Mouse (Mus musculus): ENCODE measurements around the gene Cxcl17.
"Not testable (repeated sequence)": the region's sequence is repeated elsewhere in the genome, so short reads cannot be mapped to it uniquely, and the experiment has no call there.

Gene Cxcl17

DNA sequence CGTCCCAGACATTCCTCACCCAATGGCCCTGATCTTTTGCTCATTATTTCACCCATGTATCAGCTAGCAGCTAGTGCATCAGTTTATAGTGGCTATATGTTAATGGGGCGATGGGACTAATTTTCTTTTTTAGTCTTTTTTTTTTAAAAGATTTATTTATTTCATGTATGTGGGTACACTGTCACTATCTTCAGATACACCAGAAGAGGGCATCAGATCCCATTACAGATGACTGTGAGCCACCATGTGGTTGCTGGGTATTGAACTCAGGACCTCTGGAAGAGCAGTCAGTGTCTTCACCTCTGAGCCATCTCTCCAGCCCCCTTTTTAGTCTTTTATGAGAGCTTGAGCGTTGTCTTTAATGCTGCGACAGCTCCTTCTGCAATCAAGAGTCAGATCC is 13.7 kb upstream of the Cxcl17 start:
- not testable (repeated sequence) for DNase-seq (ENCODE audit: low read depth)

DNA sequence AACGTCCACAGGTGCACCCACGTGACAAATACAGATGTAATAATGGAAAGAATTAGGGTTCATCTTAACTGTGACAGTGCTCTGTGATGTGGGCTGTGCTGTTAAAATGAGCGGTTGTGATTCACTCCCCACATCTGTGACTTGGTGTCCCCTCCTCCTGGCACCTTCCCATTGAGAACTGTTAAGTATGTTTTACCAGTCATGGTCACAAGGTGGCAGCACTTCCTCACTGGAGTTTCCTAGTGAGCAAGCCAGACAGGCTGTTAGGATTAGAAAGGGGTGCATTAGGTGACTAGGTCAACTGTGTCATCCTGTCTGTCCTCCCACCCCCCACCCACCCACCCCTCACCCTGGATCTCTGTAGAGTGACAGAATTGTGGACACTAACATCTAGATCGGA is 11.7 kb upstream of the Cxcl17 start:
- DNase-seq (ENCODE audit: low read depth), result peak; percentile 87

DNA sequence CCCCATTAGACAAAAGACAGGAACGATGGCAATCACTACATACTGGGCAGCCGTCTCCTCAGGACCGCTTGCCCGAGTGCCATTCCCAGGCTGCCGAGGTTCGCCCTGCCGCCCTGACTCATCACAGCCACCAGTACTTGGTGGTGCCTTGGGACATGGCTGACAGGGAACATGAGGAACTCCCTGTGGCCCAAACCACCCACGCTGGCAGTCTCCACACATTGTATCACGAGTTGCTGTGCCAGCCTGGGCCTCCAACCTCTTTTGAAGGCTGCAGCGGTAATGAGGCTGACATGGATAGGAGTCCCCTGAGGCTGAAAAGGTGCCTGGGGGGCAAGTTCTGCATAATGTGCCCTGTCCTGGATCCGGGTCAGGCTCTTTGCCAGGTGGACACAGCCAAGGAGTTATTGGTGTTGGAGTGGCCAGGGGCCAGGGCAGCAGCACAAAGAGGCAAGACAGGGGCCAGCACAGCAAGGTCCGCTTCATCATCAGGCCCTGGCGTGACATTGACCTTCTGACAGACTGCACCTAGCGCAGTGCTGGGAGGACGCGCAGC is 9.7 kb upstream of the Cxcl17 start:
- no peak for DNase-seq (ENCODE audit: low read depth)

DNA sequence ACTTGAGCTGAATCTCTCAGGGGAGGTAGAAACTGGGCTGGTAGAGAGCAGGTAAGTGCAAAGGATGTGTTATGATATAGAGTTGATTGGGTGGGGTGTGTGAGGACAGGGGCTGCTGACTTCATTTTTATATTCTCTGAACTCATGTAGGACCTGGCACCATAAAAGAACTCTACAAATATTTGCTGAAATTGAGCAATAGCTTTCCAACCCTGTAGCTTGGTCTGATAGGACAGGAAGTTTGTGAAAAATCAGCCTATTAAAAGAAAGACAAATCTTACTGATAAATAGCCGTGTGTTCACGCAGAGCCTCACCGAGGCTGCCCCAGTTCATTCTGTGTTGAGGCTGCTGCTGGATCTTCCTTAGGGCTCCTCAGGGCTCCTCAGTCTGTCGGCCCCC is 7.3 kb upstream of the Cxcl17 start:
- no peak for DNase-seq (ENCODE audit: low read depth)

DNA sequence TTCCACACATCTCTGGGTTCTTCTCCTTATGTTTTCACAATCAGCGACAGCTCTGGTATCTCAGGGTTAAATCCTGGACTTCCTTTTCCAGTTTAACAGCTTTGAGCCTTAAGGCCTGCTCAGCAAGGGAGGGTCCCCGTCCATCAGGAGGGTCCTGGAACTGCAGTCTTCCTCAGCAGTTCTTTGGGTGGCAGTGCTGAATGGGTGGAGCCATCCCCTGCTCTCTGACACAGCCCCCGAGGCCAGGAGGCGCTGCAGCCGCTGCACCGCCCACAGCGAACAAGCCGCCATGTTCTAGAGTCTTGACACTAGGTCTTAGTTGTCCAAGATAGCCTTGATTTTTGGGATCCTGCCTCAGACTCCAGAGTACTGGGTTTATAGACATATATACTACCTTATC is 6.8 kb upstream of the Cxcl17 start:
- no peak for DNase-seq (ENCODE audit: low read depth)

DNA sequence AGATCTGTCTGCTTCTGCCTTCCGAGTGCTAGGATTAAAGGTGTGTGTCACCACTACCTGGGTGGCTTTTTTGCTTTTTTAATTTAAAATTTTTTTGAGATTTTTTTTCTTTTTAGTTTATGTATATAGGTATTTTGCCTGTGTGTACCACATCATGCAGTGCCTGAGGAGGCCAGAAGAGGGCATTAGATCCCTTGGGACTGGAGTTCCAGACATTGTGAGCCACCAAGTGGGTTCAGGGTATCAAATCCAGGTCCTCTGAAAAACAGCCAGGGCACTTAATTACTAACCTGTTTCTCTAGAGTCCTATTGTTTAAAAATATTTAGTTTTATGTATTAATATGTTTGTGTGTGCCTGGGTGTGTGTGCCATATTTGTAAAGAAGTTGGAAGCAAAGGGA is 4.9 kb upstream of the Cxcl17 start:
- DNase-seq (ENCODE audit: low read depth), result no peak

DNA sequence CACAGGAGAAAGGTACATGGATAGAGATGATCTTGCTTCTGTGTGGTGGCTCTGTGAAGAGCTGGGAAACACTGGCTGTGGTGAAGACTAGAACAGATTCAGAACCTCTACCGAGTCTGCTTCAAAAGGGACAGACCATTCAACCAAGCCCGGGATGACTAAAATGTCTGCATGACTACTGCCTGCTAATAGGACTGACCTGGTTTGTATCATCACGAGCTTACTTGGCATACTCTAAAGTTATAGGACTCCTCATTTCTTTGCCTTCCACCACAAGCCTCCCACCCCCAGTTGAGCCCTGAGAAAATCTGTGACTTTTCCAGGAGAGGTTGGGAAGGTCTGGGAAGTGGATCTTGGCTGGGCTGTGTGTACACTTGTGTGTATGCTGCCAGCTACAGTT is 825 bp downstream of the Cxcl17 start:
- no peak for DNase-seq (ENCODE audit: low read depth)

DNA sequence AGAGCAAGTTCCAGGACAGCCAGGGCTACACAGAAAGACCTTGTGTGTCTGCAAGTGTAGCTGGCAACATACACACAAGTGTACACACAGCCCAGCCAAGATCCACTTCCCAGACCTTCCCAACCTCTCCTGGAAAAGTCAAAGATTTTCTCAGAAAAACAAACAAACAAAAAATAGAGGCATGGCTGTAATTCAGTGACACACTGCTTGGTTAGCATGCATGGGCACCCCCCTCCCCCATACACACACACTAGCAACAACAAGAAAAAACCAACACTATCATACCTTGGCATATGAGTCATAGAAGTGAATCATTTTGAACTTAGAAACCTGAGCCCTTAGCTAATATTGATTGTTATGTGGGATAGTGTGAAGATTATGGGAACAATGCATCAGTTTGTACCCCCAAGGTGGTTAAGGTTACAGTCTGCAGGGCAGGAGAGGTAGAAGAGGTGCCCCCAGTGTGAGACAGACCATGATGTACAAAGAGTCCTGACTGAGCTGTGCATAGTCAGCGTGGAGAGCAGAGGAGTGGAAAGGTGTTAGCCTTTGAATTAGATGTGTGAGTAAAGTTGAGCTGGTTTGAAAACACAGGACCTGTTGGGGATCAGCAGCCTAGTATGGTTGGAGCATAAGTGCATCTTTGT is 1.6 kb downstream of the Cxcl17 start:
- DNase-seq (ENCODE audit: low read depth), result no peak

DNA sequence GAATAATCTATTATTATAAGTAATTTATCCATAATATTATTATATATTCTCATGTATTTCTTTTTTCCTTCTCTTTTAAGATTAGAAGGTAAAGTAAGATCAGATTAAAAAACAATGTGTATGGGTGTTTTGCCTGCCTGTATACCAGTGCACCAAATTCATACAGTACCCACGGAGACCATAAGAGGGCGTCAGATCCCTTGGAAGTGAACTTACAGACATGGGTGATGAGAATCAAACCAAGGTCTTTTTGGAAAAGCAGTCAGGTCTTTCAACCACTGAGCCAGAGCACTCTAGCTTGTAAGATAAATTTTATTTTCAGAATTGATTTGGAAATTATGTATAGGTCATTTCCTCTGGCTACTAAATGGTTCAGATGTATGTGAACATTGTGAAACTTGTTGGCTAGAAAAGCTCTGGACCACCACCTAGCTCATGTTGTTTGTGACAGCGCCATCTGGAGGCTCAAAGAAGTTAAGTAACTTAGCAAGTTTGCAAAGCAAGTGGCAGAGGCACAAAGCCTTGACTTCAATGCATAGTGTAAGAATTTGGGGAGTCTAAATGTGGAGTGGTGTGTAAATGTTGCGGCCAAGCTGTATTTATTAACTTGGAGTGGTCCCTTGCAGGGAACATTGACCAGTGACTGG is 3.4 kb downstream of the Cxcl17 start:
- peak; percentile 65 for DNase-seq (ENCODE audit: low read depth)

DNA sequence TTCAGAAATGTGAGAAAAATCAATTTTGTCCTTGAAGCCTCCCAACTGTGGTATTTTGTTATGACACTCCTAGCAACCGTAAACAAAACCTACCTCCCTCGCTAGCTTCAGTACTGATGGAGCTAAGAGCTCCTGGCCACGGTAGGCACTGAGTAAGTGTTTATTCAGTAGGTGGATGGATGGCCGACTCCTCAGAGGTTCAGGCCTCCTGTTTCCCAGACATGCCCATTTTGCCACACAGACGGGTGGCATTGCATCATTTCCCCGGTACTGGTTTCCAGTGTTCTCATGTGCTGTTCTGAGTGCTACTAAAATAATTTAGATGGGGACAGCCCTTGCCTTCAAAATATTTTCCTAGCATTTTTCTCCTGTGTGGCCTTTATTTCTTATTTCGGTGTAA is 6.2 kb downstream of the Cxcl17 start:
- DNase-seq (ENCODE audit: low read depth), result no peak

DNA sequence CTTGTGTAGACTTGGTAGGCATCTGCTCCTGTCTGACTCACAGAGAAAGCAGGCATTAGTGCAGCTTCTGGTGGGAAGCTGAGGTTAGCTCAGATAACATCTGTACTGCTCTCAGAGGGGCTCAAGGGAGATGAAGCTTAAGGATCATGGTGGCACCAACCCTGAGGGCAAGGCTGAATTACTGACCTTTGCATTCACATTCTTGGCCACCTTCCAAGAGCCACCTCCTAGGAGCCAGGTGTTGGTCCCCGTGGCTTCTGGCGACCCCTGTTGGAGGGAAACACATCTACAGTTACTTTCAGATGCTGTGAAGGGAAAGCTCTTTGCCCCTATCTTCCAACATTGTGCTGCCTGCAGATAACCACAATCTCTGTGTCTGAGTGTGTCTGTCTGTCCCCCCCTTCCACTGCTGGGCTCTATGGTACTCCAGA is 10.0 kb downstream of the Cxcl17 start:
- peak; percentile 60 for DNase-seq (ENCODE audit: low read depth)

DNA sequence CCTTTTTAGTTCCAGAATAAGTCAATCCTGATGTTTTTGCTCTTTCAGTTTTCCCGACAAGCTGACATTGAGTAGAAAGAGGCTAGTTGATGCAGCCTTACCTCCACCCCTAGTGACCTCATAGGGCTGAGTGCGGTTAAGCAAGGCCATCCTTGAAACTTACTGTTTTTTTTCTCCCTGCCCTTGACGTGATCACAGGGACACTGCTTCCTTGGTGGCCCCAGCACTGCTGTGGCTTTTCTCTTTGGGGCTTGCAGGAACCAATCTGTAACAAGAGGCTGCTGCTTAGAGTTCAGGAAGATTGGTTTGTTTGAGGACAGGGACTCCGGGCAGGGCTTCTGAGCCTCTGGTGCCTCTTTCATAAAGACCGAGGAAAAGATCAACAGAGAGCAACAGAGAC is 10.7 kb downstream of the Cxcl17 start:
- no peak for DNase-seq (ENCODE audit: low read depth)

DNA sequence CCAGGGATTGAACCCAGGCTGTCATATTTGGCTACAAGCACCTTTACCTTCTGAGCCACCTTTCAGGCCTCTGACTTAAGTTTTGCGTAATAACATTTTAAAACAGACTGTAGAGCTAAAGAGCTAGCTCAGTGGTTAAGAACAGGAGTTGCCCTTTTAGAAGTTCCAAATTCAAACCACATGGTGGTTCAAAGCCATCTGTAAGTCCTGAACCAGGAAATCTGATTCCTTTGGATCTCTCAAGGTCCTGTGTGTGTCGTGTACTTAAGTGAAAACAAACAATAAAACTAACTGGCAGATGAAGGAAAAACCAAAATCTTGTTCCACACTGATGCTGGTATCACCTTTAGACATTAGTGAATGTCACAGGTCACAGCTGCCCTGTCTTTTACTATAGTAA is 11.1 kb downstream of the Cxcl17 start:
- DNase-seq (ENCODE audit: low read depth), result no peak

DNA sequence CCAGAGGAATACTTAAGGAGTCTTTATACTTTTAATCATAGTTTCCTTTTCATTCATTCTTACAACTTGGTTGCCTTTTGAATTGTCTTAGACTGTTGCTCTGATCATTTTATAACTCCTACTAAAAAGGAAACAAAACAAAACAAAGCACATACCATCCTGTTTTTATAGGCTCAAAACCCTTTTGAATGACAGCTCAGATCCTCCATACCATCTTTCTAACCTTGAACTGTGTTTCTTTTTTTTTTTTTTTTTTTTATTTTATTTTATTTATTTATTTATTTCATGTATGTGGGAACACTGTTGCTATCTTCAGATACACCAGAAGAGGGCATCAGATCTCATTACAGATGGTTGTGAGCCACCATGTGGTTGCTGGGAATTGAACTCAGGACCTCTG is 13.7 kb downstream of the Cxcl17 start:
- not testable (repeated sequence) for DNase-seq (ENCODE audit: low read depth)

DNA sequence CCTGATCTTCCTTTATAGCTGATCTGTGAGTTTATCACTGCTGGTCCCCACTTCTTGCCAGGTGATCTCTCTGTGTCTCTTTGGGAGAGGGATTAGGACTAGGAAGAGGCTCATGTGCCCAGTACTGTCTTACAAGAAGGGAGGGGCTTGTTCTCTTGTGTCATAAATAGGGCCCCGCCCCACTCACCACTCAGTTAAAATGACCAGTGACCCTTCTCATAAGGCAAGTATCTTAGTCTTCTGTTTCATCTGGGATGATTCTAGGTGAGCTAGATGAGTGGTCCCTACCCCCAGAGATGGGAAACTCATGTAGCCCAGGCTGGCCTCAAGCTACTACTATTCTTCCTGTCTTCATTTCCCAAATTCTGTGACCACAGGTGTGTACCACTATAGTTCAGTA is 14.1 kb downstream of the Cxcl17 start, which contains the start of gene Lipe:
Gene Lipe, minus strand, starts transcription at position 101 of the 400 bp plus-strand sequence.
- DNase-seq (ENCODE audit: low read depth), result no peak

DNA sequence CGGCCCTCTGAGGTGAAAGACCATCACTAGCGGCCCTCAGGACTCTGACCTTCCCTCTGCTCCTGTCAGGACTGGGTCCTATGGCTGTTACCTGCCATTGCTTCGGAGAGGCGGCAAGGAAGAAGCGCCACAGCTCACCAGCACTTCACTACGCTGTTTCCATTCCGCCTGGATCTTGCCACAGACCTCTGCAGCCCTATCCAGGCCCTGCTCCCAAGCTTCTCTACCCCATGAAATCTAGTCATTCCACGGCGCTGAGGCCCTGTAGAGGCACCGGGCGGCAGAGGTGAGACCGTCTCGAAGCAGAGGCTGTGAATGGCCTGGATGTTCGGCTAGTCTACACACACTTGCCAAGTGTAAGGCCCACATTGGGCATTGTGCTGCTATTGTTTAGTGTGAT is 16.1 kb downstream of the Cxcl17 start:
- no peak for DNase-seq (ENCODE audit: low read depth)

DNA sequence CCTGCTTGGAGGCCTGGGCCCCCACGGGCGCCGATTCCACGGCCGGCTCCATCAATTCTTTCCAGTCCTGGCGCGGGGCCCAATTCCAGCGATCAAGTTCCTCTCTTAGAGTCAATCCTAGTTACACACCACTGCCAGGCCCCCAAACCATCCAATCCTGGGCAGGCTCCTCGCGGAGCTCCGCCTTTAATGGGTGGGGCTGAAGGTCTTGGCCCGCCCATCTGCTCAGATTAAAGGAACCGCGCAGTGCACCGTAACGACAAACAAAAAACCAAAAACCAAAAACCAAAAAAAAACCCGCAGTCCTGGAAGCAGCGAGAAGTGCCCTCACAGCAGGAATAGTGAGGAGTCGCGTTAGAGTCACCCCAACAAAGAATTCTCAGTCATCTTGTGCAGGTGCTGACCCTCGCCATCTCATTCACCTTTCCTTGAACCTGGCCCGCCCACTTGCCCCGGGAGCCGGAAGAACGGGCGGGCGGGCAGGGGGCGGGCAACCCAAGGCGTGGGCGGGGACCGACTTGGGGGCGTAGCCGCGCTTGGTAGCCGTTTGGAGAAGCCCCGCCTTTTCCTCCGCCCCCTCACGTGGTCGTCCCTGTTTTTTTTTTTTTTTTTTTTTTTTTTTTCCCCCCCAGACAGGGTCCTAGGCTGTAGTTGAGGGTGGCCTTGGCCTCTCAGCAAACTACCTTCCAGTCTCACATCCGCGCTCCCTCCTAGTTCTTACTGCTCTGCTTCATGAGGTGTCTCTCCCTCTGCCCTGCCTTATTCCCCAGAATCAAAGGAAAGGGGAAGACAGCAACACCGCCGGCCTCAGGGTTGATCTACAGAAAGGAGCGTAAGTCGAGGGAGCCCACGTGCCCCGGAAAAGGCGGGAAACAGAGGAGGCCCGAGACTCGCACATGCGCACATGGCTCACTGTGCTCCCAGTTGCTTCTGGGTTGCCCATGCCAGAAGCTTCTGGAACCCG is 16.8 kb downstream of the Cxcl17 start:
- peak; percentile 89 for DNase-seq (ENCODE audit: low read depth)

DNA sequence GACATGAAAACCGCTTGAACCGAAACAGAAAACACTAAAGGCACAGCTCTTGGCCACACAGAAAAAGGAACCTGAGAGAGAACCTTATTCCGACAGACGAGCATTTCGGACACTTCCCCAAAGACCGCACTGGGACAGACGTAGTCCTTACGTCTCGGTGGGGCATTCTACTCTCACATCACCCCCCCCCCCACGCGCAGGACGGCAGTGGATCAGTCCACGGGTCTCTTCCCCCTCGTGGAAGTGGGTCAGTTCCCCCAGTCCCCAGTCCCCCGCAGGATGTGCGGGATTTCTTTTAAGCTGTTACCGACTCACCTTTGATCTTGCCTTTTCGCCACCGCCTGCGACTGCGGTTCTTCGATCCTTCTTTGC is 17.5 kb downstream of the Cxcl17 start:
- DNase-seq (ENCODE audit: low read depth), result no peak

DNA sequence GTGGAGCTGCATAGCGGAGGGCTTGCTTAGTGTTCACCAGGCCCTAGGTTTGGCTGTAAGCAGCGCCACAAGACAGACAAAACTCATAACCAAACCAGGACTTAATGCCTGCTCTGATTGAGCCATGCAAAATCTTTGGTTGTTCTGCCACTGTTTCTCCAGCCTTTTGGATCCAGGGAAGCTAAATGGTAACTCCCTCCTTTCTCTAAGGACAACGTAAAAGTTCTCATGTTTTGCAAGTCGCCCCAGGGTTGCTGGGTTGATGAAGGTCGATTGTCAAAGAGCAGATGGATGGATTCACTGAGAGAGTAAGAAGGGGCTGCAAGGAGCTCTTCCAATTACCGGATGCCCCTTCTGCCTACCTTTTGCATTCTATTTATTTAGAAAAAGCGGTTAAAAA is 17.9 kb downstream of the Cxcl17 start:
- no peak for DNase-seq (ENCODE audit: low read depth)

DNA sequence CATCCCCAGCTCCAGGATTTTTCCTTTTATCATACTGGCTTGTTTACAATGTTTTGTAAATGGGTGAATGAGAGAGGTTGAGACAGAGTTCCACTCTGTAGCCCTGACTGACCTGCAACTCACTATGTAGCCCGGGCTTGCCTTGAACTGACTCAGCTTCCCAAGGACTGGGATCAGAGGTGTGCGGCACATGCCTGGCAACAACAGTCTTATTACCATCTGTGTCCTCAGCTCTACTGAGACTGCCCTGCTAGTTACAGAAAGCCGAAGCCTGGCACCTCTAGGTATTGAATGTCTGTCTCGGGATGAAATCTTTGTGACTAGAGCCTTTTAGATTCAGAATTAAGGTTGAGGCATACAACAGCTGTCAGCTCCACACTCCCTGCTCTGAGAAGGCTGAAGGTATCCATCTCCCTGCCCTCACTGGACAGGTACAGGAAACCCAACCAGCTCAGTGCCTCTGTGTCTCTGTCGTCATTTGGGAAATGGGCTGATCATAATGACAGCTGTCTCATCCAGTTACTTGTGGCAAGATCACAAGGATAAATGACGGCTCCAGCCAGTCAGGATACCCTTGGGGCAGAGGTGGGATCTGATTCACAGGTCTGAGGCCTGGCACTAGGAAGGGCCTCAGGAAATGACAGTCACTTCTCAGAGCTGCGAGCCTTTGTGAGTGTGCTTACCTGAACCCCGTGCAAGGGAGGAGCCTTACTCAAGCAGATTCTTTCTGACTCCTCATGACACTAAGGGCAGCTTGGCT is 19.1 kb downstream of the Cxcl17 start:
- no peak for DNase-seq (ENCODE audit: low read depth)

DNA sequence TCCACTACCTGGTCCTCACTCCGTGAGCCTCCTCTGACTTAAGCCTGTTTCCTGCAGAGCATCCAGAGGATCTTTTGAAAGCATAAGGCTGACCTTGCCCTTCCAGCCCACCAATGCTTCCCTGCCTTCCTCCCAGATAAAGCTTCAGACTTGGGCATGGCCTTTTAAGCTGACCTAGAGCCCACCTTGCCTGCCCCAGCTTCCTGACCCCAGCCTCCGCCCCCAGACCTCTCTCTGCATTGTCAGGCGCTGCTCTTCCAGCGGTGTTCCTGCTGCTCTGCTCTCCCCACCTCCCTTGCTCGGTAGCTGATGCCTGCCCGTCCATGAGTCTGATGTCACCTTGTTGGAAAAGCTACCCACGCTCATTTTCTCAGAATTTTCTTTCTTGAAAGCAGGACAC is 19.8 kb downstream of the Cxcl17 start:
- DNase-seq (ENCODE audit: low read depth), result no peak
